Mouse (Mus musculus) C2C12 (cell line): ENCODE data around the gene Slc39a13.

Source experiments
- CEBPB ChIP-seq: IDR thresholded peaks from one replicate; pipeline ENCODE4 v1.6.1; 2011; ENCODE audit warnings: low read depth, mild to moderate bottlenecking, control low read depth, moderate library complexity
- CTCF ChIP-seq: IDR thresholded peaks from one replicate; pipeline ENCODE4 v1.5.1; 2011; ENCODE audit not compliant: control insufficient read depth, insufficient read depth, insufficient read length
- MAX ChIP-seq: IDR thresholded peaks from one replicate; pipeline ENCODE4 v1.6.1; 2011; ENCODE audit warnings: mild to moderate bottlenecking, control low read depth
- MYOD1 ChIP-seq: IDR thresholded peaks from one replicate; pipeline ENCODE4 v1.6.1; 2011; ENCODE audit warnings: low read depth; ENCODE audit not compliant: control insufficient read depth, insufficient read length
- MYOG ChIP-seq: IDR thresholded peaks from one replicate; pipeline ENCODE4 v1.6.1; 2011; ENCODE audit not compliant: control insufficient read depth, insufficient read length; ENCODE audit errors: extremely low read depth
- USF1 ChIP-seq: IDR thresholded peaks from one replicate; pipeline ENCODE4 v1.6.1; 2011; ENCODE audit warnings: low read depth, mild to moderate bottlenecking, control low read depth, moderate library complexity

GRCm38 (mm10) chr2:91070076-91070800, at the start of gene Slc39a13:
- TF ChIP-seq CTCF = peak; percentile 99
- TF ChIP-seq MYOG = no peak
- TF ChIP-seq USF1 = no peak
- peak; percentile 64 for TF ChIP-seq MAX
- no peak for TF ChIP-seq CEBPB
- no peak for TF ChIP-seq MYOD1
